Mouse (Mus musculus) thymus, adult 2 months (tissue): ENCODE measurements at regions not wholly inside any gene's neighbourhood (a gene's known extent, or its start where the extent isn't known, plus 50 kb on each side); places are given as distances from the start of the nearest gene placed in this dataset.

ENCODE experiments used
- DNase-seq: peaks from one replicate; pipeline ENCODE4 v3.0.0; 2021
- H3K27ac ChIP-seq: fragments of 200-500 bp; 2 replicates; pipeline ENCODE4 v1.5.1; 2012; ENCODE audit warnings: low read length, control low read depth; ENCODE audit not compliant: control insufficient read depth, insufficient read depth
- H3K27me3 ChIP-seq: fragments of 200-500 bp; 2 replicates; pipeline ENCODE4 v1.6.1; 2012; ENCODE audit warnings: mild to moderate bottlenecking, low read length, moderate library complexity, mixed read lengths; ENCODE audit not compliant: control insufficient read depth, insufficient read depth
- H3K36me3 ChIP-seq: fragments of 200-500 bp; 2 replicates; pipeline ENCODE4 v1.6.1; 2012; ENCODE audit warnings: mild to moderate bottlenecking, low read length, moderate library complexity; ENCODE audit not compliant: control insufficient read depth, insufficient read depth
- H3K4me1 ChIP-seq: fragments of 200-500 bp; replicated peaks from 2 replicates; pipeline ENCODE4 v1.6.1; 2012; ENCODE audit warnings: low read length; ENCODE audit not compliant: control insufficient read depth, insufficient read depth
- H3K4me3 ChIP-seq: fragments of 200-500 bp; 2 replicates; pipeline ENCODE4 v1.5.1; 2012; ENCODE audit warnings: mild to moderate bottlenecking, low read length, control low read depth, moderate library complexity; ENCODE audit not compliant: control insufficient read depth, insufficient read depth
- CTCF ChIP-seq: fragments of 200-500 bp; IDR thresholded peaks from 2 replicates; pipeline ENCODE4 v1.5.1; 2012; ENCODE audit warnings: mild to moderate bottlenecking, control low read depth, low read length, moderate library complexity, borderline replicate concordance; ENCODE audit not compliant: control insufficient read depth, poor library complexity, insufficient read depth; ENCODE audit errors: extremely low read depth
- POLR2A ChIP-seq: fragments of 200-500 bp; IDR thresholded peaks from 2 replicates; pipeline ENCODE4 v1.6.1; 2012; ENCODE audit warnings: mild to moderate bottlenecking, low read length, control low read depth, moderate library complexity; ENCODE audit not compliant: control insufficient read depth, poor library complexity, insufficient read depth; ENCODE audit errors: extremely low read depth
- WGBS: fragments of 180-500 bp; shearing (Covaris S2); methylation state at CpG from one replicate; pipeline ENCODE4 v1.1.7; 2018; 5-methylcytosine and 5-hydroxymethylcytosine counted together

- 97% methylated on average over 2 of the region's 2 CpGs for WGBS
- no peak overlapping the region for H3K4me3 ChIP-seq
- no peak; the same call in 1 of the 2 replicates for TF ChIP-seq CTCF
- TF ChIP-seq POLR2A: no peak
These were observed 80.6 kb upstream of the Arid5b start for GRCm38 (mm10) chr10:68359135-68359534.

GRCm38 (mm10) chr10:68356973-68357372, 78.4 kb upstream of the Arid5b start:
- Histone ChIP-seq H3K27ac (no peak overlapping the region), H3K4me3 (no peak overlapping the region), H3K36me3 (no peaks in the 10 kb centered on the region), H3K4me1 (no peaks in the 10 kb centered on the region), H3K27me3 (no peaks in the 10 kb centered on the region)
- TF ChIP-seq POLR2A (no peak), CTCF (no peak)
- WGBS: 69% methylated on average over 6 of the region's 6 CpGs
- no peak for DNase-seq

More at GRCm38 (mm10) chr10:68359135-68359534, 80.6 kb upstream of the Arid5b start:
- Histone ChIP-seq H3K27me3 (no peaks in the 10 kb centered on the region), H3K4me1 (no peaks in the 10 kb centered on the region), H3K36me3 (no peaks in the 10 kb centered on the region), H3K27ac (no peak overlapping the region)
- peak; percentile 8 for DNase-seq

GRCm38 (mm10) chr10:68356521-68356920, 78.0 kb upstream of the Arid5b start:
- H3K36me3 ChIP-seq: no peaks in the 10 kb centered on the region
- H3K4me3 ChIP-seq: no peak overlapping the region
- DNase-seq: no peak
- TF ChIP-seq CTCF: no peak
- TF ChIP-seq POLR2A: no peak
- no peaks in the 10 kb centered on the region for H3K27me3 ChIP-seq
- H3K27ac ChIP-seq: no peak overlapping the region
- WGBS: 94% methylated on average over 5 of the region's 5 CpGs
- H3K4me1 ChIP-seq: no peaks in the 10 kb centered on the region

GRCm38 (mm10) chr10:68356093-68356485, 77.5 kb upstream of the Arid5b start:
- no peaks in the 10 kb centered on the region for H3K4me1 ChIP-seq
- DNase-seq: no peak
- no peak for TF ChIP-seq CTCF
- no peak for TF ChIP-seq POLR2A
- 78% methylated on average over 6 of the region's 6 CpGs for WGBS
- H3K4me3 ChIP-seq: no peak overlapping the region
- H3K27ac ChIP-seq: no peak overlapping the region
- no peaks in the 10 kb centered on the region for H3K36me3 ChIP-seq
- H3K27me3 ChIP-seq: no peaks in the 10 kb centered on the region

- H3K36me3 ChIP-seq: no peaks in the 10 kb centered on the region
- H3K4me1 ChIP-seq: no peaks in the 10 kb centered on the region
- no peak for DNase-seq
- no peak for TF ChIP-seq POLR2A
- no peak for TF ChIP-seq CTCF
- H3K4me3 ChIP-seq: no peak overlapping the region
- no peaks in the 10 kb centered on the region for H3K27me3 ChIP-seq
- WGBS: 83% methylated on average over 6 of the region's 6 CpGs
- no peak overlapping the region for H3K27ac ChIP-seq
These were observed 77.0 kb upstream of the Arid5b start for GRCm38 (mm10) chr10:68355471-68356092.

GRCm38 (mm10) chr10:68354335-68355231, 76.0 kb upstream of the Arid5b start:
- no peaks in the 10 kb centered on the region for H3K4me1 ChIP-seq
- WGBS: 61% methylated on average over 7 of the region's 8 CpGs
- H3K27ac ChIP-seq: no peak overlapping the region
- no peaks in the 10 kb centered on the region for H3K27me3 ChIP-seq
- no peak overlapping the region for H3K4me3 ChIP-seq
- no peaks in the 10 kb centered on the region for H3K36me3 ChIP-seq
- TF ChIP-seq POLR2A: no peak
- TF ChIP-seq CTCF: no peak
- no peak for DNase-seq

GRCm38 (mm10) chr10:68353692-68354232, 75.2 kb upstream of the Arid5b start:
- no peak for DNase-seq

More at GRCm38 (mm10) chr10:68353692-68354232, 75.2 kb upstream of the Arid5b start:
- Histone ChIP-seq H3K27ac (no peak overlapping the region), H3K27me3 (no peaks in the 10 kb centered on the region), H3K4me1 (no peaks in the 10 kb centered on the region), H3K4me3 (no peak overlapping the region), H3K36me3 (no peaks in the 10 kb centered on the region)
- TF ChIP-seq CTCF: no peak
- TF ChIP-seq POLR2A: no peak
- WGBS: 96% methylated on average over 18 of the region's 18 CpGs
